Mouse (Mus musculus) stomach, postnatal 0 days (tissue): Measurements from ENCODE around the gene Pcyt1a.

Experiments
- CTCF ChIP-seq: IDR thresholded peaks from 2 replicates; pipeline ENCODE4 v1.5.1; 2016; ENCODE audit warnings: antibody characterized with exemption, low read depth, mild to moderate bottlenecking, moderate library complexity
- EP300 ChIP-seq: optimal IDR thresholded peaks from 2 replicates; pipeline ENCODE3; 2016; ENCODE audit warnings: antibody characterized with exemption

DNA sequence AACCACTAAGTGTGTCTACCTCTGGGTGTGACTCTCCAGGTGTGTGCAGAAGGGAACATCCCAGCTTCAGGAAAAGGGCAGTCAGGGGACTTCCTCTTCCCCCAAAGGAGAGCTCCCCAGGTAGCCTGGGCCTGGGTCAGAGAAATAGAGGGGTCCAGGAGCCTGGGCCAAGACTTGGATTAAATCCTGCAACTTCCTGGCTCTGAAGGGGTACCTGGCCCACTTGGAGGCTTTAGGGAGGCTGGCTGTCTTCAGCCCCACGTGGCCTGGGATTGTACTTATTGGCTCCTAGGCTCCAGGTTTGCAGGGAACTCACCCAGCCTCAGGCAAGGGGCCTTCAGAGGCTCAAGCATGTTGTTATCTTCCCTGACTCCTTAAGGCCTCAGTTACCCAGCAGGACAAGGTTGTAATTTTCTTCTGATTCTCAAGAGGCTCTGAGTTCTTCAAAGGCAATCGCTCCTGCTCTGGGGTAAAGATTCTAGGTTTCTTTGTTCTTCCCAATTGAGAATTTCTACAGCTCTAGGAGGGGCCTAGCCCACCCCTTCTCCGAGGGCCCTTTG is 77.9 kb downstream of the Pcyt1a start:
- TF ChIP-seq CTCF (no peak), EP300 (no peak)
